Mouse (Mus musculus) layer of hippocampus, postnatal 36 days (tissue): ENCODE data around the gene Itk. TPM values are rescaled to one million over a fixed set of nuclear protein-coding genes. Genes with fewer than 3 reads are reported as not detected.

ENCODE experiments used
- DNase-seq, 2 experiments: peaks; one replicate each; pipeline ENCODE4 v3.0.0; 2022
- total RNA-seq, 2 experiments: library from RNA; stranded (reverse); gene quantifications; 2 replicates each; pipeline ENCODE4 v1.2.3; 2021

Itk gene
- total RNA-seq, 2 experiments from 2014 or later = 0.18 to 0.27 TPM

DNA sequence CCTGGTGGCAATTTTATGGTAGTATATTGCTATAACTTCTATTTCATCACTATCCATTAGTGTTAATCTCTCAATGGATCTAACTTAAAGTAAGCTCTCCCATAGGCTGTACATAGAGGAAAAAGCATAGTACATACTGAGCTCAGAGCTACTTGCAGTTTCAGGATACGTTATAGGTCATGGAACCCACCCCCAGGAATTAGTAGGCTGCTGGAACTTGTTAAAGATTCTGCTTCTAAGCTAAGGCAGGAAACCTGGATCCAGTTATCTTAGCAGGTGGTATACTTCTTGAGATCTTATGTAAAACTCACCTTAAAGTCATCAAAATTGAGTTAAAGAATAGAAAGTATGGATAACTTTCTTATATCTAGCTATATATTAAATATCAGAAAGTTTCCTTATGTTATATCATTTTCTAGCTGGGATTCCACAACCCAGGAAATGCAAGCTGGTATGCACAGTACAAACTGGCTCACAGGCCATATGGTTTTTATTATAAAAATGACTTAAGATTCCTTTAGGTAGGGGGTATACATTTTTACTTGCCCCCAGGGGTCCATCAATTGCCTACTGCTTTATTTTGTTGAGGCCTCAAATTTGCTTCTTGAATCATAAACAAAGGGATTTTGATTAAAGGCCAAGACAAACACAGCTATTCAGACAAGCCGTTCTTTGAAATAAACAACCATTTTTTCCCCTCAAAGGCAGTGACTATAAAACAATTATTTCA lies 39.5 kb downstream of the Itk start:
- DNase-seq = no peak

DNA sequence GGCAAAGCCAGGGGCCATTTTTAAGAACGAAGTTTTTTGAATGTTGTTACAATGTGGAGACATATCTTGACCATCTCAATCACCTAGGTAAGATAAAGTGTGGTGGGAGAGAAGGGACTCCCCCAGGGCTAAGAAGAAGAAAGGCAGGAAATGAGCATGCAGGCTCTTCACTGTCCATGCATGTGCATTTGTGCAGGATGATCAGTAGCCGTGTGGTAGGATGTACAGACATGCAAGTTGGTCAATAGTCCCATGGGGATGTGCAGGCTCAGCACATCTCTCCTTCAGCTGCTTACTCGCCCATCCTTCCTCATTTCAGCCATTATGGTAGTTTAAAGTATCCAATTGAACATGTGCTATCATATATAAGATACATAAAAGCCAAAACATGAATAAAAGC lies 40.9 kb downstream of the Itk start:
- DNase-seq = no peak

DNA sequence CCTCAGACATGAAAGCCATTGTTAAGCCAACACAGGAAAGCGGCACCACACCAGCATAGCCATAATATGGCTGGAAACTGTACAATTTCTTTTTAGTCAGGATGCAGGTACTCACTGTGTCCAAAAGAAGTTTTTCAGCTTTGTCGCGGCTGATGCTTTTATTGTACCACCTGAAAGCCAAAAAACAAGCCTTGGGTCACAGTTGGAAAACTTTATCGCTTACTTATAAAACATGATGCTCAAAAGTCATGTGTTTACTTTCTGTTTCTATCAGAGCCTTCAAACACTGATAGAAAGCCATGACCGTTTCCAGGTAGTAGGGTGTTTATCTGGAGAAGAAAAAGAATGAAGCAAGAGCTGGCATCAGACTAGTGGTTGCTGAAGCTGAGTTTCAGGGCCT lies 41.6 kb downstream of the Itk start:
- DNase-seq = no peak

DNA sequence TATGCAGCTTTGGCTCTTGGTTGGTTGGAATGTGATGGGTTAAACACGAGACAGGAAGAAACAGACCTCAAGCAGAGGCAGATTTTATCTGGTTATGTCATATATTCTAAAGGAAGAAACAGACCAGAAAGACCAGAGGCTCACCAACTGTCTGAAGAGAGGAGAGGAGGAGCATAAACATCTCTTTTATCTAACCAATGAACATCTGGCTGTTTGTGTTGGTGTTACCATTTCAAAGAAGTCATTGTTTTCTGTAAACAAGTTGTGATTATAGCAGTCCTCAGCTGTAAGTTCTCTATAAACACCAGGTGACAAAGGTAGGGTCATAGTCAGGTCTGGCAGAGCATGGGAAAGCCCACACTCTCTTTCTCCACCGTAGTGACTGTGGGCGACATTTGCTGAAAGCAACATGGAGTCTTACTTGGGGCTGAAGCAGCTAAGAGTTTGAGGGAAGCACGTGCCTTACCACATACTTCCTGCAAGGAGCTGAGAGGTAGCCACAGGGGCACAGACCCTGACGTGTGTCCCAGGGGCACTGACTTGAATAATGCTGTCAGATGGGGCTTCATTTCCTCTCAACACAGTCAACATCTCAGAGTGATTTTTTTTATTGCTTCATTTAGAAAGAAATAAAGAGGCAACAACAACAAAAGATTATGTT lies 45.3 kb downstream of the Itk start:
- no peak for DNase-seq

DNA sequence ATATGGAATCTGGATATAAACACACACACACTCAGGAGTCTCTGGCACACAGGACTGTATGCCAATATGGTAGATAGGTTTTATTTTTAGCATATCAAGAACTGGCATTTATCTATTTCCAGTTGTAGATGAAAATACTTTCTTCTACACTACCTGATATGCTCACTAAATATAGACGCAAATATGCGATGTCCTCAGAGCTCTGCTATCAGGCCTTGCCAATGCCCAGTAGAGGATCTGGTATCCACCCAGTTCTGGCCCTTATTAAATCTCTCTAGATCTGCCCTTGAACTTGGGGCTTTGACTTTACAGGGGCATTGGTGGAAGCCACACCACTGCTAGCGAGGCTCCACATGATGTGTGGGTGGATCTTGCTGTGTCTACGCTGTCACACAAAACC lies 47.4 kb downstream of the Itk start:
- DNase-seq = no peak

DNA sequence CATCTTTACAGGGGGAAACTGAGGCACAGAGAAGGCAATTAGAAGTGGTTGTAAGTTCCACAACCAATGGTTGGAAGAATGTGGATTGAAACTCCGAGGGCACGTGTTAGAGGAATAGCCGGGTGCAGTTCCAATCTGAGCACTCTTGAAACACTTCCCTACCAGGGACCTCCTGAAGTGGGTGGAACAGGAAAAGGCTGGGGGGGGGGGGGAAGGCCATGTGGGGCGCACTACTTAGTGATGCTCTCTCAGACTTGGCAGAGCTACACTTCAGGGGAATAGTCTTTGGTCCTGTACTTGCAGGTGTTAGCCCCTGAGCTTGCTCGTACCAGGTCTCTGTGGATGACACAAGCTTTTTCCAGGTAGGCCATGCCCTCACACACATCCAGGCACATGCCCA lies 53.3 kb downstream of the Itk start:
- DNase-seq = no peak

DNA sequence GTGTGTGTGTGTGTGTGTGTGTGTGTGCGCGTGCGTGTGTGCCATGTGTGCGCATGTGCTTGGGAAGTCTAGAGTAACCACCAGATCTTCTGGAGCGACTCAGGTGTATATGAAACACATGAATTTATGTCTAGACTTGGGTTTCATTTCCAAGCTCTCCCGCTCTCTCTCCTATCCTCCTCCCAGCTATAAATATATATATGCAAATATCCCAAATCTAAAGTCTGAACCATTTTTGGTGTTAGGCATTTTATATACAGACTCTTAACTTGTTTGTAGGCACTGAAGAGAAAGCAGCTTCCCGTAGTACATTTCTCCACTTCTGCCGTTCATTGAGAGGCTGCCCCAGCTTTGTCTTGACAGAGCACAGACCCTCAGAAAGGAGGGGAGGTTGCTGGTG lies 57.1 kb downstream of the Itk start:
- no peak for DNase-seq

DNA sequence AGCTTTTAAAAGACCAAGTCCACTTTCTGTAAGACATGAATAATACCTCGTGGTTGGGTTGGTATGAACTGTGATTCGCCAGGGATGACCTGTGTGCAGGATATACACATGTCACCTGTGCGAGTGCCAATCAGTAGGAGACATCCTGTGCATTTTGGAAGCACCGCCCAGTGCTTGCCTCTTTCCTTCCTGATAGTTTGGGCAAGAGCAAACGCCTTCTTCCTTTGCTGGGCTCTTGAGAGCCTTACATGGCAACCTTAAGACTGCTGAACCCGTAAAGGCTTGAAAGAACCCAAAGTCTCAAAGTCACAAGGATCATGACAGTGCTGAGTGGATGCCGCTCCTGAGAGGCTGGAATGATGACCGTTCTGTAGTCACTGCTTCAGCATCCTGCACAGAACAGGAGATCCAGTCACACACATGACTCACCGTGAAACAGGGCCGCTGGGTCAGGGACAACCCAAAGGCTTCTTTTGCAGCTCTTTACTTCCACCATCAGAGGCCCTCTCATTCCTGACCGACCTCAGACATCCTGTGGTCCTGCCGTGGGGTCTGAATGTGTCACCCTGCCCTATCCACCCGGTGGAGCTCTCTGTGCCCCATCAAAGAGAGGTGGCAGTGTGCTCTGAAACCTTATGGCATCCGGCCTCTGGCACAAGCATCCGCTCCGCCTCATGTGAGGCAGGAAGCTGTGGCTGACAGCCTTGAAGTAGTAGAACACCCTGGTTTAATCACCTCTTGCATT lies 62.9 kb downstream of the Itk start:
- no peak for DNase-seq

DNA sequence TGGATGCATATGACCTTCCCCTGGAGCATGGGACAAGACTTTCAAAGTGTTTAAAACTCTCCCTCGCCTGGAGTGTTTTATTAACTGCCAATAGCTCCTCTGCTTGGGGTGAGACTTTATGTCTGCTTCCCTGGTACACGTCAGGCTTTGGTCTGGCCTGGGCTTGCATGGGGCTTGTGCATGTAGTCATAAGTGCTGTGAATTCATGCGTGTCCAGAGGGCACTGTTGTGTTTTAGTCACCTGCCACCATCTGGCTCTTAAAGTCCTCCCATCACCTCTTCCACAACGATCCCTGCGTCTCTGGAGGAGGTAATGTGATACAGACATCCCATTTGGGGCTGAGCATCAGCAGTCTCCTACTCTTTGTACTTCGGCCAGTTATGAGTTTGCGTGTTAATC lies 67.8 kb downstream of the Itk start:
- no peak for DNase-seq

DNA sequence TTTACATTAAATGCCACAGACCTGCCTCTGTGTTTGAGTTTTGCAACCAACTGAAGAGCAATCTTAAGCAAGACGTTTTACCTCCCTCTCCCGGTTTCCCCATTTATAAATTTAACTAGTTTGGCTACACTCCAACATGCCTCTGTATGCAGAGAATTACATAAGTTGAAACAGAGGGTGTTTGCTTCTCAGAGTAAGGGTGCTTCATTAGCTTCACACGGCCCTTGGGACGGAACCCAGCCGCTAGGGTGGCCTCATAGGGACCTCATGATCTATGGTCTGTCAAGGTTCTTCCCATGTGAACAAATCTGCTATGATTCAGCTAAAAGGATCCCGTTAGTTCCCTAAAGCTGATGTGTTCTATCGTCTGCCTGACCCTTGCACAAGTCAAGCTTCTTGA lies 74.8 kb downstream of the Itk start:
- DNase-seq = no peak

DNA sequence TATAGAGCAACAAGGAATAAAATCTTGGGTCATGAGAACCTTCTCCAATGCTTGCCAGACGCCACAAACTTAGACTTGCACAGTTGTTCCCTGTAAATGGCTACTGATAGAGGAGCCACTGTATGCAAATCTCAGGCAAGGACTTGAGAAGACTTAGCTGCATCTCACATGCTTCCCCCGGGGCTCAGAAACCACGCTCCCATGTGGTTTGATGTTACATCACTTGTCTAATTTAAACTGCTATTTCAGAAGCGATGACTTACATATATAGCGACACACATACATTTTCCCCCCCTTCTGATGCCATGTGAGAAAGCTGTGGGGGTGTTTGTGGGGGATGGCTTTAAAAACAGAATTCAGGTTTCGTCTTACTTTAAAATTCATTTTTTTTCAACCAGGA lies 75.5 kb downstream of the Itk start:
- no peak for DNase-seq

DNA sequence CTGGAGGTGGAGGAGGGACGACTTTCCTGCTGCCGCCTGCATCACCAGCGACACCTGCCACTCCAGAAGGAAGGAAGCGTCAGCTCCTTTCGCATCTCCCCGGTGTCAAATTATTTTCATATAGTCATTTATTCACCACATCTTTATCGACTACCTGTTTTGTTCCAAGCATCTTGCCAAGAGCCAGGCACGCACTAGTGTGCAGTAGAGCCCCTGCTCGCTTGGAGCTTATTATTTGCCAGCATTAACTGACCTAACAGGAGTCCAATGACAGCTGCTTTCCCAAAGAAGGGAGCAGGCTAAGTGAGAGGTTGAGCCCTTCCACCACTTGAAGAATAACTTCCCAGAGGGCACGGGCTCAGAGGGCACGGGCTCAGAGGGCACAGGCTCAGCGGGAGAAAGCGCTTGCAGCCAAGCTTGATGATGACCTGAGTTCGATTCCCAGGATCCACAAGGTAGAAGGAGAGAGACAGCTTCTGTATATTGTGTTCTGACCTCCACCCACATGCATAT lies 76.7 kb downstream of the Itk start, which contains the start of gene Cyfip2:
TSS of gene Cyfip2 (minus strand) at position 337 of the 513 bp plus-strand sequence.
- no peak for DNase-seq

DNA sequence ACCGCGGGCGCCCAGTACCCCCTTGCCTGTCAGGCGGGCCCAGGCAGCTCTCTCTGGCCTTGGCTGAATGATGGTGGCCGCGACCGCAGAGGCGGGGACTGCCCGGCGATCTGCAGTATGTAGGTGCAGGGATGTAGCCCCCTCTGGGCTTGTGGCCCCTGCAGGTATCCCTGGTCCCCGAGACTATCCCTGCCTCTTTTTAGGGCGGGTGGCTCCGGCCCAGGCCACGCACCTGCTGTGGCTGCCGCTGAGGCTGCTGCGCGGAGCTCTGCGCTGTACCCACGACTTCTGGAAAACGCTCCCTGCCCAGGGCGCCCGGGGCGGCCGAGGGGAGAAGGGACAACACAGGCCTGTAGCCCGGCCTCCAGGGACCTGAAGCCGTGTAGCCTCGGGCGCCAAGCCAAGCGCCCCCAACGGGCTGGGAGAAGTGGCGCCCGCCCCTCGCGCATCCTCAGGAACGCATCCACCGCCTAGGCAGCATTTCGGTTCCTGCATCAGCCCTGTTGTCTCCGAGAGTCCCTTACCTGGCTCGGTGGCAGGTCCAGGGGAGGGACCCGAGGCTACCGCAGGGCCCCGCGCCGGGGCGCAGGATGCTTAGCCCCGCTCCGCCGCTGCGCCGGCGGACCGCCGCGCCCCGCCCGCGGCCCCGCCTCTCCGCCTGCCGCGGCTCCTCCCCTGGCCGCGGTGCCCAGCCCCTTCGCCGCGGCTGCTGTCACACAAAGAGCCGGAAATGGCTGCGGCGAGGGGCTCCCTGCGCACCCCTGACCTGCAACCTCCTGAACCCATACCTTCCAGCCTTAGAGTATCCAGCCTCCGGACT lies 77.4 kb downstream of the Itk start:
- DNase-seq = peak; percentile 70 to 73

DNA sequence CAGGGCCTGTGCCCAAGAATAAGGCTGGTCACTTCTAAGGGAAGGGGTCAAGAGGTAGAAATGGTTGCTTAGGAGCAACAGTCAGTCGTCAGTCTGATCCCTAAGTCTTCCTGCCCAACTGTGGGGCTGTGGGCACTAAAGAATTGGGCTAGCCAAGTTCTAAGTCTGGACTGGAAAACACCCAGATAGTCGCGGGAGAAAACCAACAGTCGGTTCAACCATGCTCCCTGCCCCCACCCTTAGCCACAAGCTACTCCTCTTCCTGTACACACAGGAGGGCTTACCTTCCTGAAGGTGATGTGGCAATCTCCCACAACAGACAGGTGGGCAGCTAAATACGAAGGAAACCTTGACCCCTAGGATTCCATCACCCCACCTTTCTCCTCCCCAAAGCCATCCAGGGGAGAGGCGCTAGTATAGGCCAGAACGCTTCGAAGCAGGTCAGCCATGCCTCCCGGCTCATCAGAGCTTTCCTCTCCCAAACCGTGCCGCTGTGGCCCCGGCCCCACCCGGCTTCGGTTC lies 78.1 kb downstream of the Itk start:
- no peak for DNase-seq

DNA sequence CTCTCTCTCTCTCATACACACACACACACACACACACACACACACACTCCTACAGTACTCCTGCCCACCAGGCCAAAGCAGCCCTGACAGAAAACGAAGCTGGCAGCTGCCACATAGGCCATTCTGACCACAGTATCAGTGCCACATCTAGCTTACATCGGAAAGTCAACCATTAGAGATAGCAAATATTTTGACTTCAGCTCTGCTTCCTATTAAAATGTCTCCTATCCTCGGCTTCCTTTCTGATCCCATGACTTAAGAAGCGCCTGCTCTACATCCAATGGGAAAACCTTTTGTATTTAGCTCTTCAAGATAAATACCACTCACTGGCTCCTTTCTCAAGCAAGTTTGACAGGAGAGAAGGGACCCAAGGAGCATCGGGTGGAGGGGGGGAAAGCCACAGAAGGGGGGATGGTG lies 78.7 kb downstream of the Itk start:
- DNase-seq = no peak

DNA sequence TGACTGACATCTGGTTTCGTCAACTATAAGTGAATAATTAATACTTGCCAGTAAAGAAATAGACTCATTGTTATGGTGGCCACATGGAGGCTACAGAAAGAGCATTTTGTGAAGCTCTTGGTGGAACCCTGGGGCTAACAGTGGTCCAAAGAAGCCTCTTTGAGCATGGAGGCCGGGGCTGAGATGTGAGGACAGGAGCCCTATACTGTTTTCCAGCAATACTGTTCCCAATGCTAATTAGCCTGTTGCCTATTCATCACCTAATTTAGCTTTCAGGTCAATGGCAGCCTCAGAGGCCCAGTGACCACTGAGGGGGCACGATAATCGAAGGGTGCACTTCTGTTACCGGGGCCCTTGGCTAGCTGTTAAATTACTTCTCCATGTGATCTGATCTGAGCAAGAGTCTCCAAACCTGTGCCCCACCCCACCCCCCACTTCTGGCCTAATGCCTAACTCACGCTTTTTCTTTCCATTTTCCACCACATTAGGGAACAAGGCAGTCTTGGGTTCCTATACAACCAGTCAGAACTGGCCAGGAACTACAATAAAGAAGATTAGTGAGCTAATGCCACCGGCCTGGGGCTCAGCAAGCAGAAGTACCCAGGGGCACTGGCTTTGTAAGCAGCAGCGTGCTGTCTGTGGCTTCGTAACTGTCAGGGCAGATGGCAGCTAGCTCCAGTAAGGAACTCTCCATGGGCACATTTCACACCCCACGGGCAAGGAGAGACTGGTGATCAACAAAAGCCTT lies 79.3 kb downstream of the Itk start:
- DNase-seq = no peak

DNA sequence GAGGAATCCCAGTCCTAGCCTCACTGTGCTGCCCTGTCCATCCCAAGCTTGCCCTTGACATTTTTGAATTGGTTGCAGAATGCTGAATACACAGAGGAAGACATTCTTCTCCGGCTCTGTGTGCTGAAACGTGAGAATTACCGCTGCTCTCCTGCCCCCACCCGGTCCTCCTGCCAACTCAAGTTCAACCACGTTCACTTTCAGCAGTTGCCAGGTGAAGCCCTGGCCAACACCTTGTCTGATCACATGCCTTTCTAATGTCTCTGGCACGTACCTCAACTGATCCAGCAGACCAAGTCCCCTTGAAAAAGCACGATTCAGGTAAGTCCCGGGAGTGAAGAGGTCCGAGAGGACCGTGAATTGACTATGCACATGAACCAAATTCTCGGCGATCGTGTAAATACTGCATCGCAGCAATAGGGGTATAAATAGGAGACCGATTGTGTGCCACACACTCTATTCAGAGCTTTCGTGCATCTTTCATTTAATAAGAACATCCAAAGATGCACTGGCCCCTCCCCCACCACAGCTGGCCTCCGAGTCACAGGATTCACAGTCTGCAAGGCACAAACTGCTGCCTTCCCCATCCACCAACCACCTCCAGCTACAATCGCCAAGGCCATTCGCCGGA lies 80.1 kb downstream of the Itk start:
- DNase-seq = peak; percentile 52 to 53

DNA sequence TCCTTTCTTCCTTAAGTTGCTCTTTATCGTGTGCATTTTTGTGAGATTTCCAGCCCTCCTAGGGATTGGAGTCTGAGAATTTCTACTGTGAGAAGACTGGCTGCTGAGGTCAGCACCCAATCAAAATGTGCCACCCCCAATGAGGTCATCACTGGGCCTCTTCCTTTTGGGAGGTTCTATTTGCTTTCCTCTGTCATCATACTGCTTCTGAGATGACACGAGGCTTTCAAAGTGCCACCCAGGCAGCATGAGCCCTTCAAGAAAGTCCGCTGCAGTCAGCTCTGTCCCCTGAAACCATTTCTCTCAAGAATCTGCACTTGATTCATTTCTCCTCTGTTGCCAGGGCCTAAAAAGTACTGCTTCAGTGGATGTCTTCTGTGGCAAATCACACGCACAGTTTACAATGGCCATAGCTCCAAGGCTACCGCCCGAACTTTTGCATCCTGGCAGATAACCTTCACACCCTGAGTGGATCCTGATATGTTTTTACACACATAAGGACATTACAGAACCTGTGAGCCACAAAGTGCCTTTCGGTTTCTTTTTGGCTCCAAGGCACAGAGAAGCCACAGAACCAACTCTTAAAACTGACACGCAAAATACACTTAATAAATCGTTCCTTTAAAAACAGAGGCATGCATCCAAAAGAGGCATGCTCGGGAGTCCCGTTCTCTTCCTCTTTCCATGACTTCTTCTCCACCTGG lies 80.9 kb downstream of the Itk start:
- no peak for DNase-seq

DNA sequence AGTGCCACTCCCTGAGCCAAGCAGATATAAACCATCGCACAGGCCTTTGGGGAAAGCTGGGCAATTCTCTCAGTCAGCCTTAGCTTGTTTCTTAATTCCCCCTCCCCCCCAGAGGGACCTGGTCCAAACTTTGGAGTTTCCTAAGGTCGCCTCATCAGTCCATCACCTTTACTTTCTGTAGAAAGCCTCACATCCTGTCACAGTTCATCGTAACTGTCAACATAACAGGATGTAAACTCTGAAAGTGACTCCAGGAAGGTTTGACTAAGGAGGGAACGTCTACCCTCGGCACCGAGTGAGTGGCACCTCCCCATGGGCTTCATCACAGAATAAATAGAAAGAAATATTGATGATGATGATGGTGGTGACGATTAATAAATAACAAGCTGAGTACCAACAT lies 81.5 kb downstream of the Itk start:
- no peak for DNase-seq

DNA sequence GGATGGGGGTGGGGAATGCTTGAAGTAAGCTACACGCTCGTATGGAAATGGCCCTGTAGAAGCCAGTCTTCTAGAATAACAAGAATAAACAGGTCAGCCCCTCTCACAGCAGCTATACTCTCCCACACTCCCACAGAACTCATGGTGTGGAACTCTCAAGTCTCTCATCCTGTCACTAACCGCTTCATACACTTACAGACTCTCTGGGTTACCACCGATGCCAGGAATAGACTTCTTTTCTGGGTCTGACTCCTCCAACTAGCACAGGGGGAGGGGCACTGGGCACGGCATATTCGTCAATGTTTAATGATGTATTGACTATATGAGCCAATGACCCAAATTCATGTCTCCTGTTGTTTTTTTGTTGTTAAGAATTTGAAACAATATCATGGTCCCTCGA lies 82.5 kb downstream of the Itk start:
- no peak for DNase-seq
